Mouse (Mus musculus): ENCODE data around the gene Smyd5. TPM values are rescaled to one million over a fixed set of nuclear protein-coding genes. Genes with fewer than 3 reads are reported as not detected.
A peak's percentile ranks its signal among the peaks of the same experiment; 100 is the strongest.

Gene Smyd5
- polyA plus RNA-seq, 1 experiment from 2014 or later: 60.4 TPM

GRCm38 (mm10) chr6:85409003-85409402, 22.8 kb upstream of the Smyd5 start:
- DNase-seq (ENCODE audit: low spot score) (peak; percentile 42), ATAC-seq (ENCODE audit: insufficient number of reproducible peaks, low FRiP score, low TSS enrichment, low read depth) (no peak)
- Histone ChIP-seq H3K4me1 (ENCODE audit: control insufficient read depth, insufficient read depth, low read length) (0 out of 2 replicates have a peak, but pooled peaks cover 3% of the 10 kb centered on the region), H3K4me2 (ENCODE audit: low read depth, severe bottlenecking) (peak overlapping the region; percentile 18), H3K9me3 (ENCODE audit: control insufficient read depth, low read length) (no peaks in the 10 kb centered on the region), H3K4me3 (ENCODE audit: low read depth, low read length) (no peak overlapping the region), H3K36me3 (ENCODE audit: control insufficient read depth, insufficient read depth, low read length) (no peaks in the 10 kb centered on the region), H3K9ac (ENCODE audit: low read length) (no peak overlapping the region), H3K27ac (replicated peaks; ENCODE audit: low read depth, low read length) (no peak overlapping the region), H3K27me3 (ENCODE audit: control insufficient read depth, insufficient read depth, low read length) (peaks cover 43% of the 10 kb centered on the region)
- WGBS: under 1% methylated on average over 30 of the region's 31 CpGs

GRCm38 (mm10) chr6:85410771-85411273, 21.0 kb upstream of the Smyd5 start:
- no peaks in the 10 kb centered on the region for H3K9me3 ChIP-seq (ENCODE audit: control insufficient read depth, low read length)
- WGBS: 10% methylated on average over 13 of the region's 13 CpGs
- ATAC-seq (ENCODE audit: insufficient number of reproducible peaks, low FRiP score, low TSS enrichment, low read depth): 0 out of 2 replicates have a peak, but pooled peaks have one; percentile 51
- no peak overlapping the region for H3K4me3 ChIP-seq (ENCODE audit: low read depth, low read length)
- peaks cover 39% of the 10 kb centered on the region for H3K27me3 ChIP-seq (ENCODE audit: control insufficient read depth, insufficient read depth, low read length)
- DNase-seq (ENCODE audit: low spot score): peak; percentile 87
- no peak overlapping the region for H3K4me2 ChIP-seq (ENCODE audit: low read depth, severe bottlenecking)
- no peak overlapping the region for H3K9ac ChIP-seq (ENCODE audit: low read length)
- H3K27ac ChIP-seq (replicated peaks; ENCODE audit: low read depth, low read length): no peak overlapping the region
- 0 out of 2 replicates have a peak, but pooled peaks cover 3% of the 10 kb centered on the region for H3K4me1 ChIP-seq (ENCODE audit: control insufficient read depth, insufficient read depth, low read length)
- H3K36me3 ChIP-seq (ENCODE audit: control insufficient read depth, insufficient read depth, low read length): no peaks in the 10 kb centered on the region

- H3K9ac ChIP-seq (ENCODE audit: low read length): no peak overlapping the region
- no peak overlapping the region for H3K4me3 ChIP-seq (ENCODE audit: low read depth, low read length)
- no peaks in the 10 kb centered on the region for H3K27me3 ChIP-seq (ENCODE audit: control insufficient read depth, insufficient read depth, low read length)
- H3K9me3 ChIP-seq (ENCODE audit: control insufficient read depth, low read length): no peaks in the 10 kb centered on the region
- H3K27ac ChIP-seq (replicated peaks; ENCODE audit: low read depth, low read length): no peak overlapping the region
- ATAC-seq (ENCODE audit: insufficient number of reproducible peaks, low FRiP score, low TSS enrichment, low read depth) (no peak), DNase-seq (ENCODE audit: low spot score) (no peak)
- no peaks in the 10 kb centered on the region for H3K36me3 ChIP-seq (ENCODE audit: control insufficient read depth, insufficient read depth, low read length)
- no peak overlapping the region for H3K4me2 ChIP-seq (ENCODE audit: low read depth, severe bottlenecking)
- H3K4me1 ChIP-seq (ENCODE audit: control insufficient read depth, insufficient read depth, low read length): no peaks in the 10 kb centered on the region
- WGBS: 51% methylated on average over 3 of the region's 3 CpGs
Observed at GRCm38 (mm10) chr6:85415829-85416228, 16.0 kb upstream of the Smyd5 start.

GRCm38 (mm10) chr6:85419150-85419549, 12.6 kb upstream of the Smyd5 start:
- no peak overlapping the region for H3K27ac ChIP-seq (replicated peaks; ENCODE audit: low read depth, low read length)
- no peaks in the 10 kb centered on the region for H3K9me3 ChIP-seq (ENCODE audit: control insufficient read depth, low read length)
- DNase-seq (ENCODE audit: low spot score): no peak
- WGBS: 91% methylated on average over 2 of the region's 2 CpGs
- no peaks in the 10 kb centered on the region for H3K36me3 ChIP-seq (ENCODE audit: control insufficient read depth, insufficient read depth, low read length)
- ATAC-seq (ENCODE audit: insufficient number of reproducible peaks, low FRiP score, low TSS enrichment, low read depth): no peak
- H3K27me3 ChIP-seq (ENCODE audit: control insufficient read depth, insufficient read depth, low read length): peaks cover 10% of the 10 kb centered on the region
- H3K4me2 ChIP-seq (ENCODE audit: low read depth, severe bottlenecking): no peak overlapping the region
- H3K4me1 ChIP-seq (ENCODE audit: control insufficient read depth, insufficient read depth, low read length): no peaks in the 10 kb centered on the region
- no peak overlapping the region for H3K4me3 ChIP-seq (ENCODE audit: low read depth, low read length)
- no peak overlapping the region for H3K9ac ChIP-seq (ENCODE audit: low read length)

GRCm38 (mm10) chr6:85423836-85424379, 7.9 kb upstream of the Smyd5 start, which contains the start of gene Noto:
Gene Noto (plus strand): TSS chr6:85423886.
- Histone ChIP-seq H3K36me3 (ENCODE audit: control insufficient read depth, insufficient read depth, low read length) (no peaks in the 10 kb centered on the region), H3K9ac (ENCODE audit: low read length) (no peak within 1 kb of the TSS), H3K9me3 (ENCODE audit: control insufficient read depth, low read length) (no peaks in the 10 kb centered on the region), H3K27ac (replicated peaks; ENCODE audit: low read depth, low read length) (no peak within 1 kb of the TSS), H3K4me3 (ENCODE audit: low read depth, low read length) (0 out of 2 replicates have a peak within 1 kb of the TSS, but pooled peaks have one; percentile 2), H3K4me2 (ENCODE audit: low read depth, severe bottlenecking) (no peak within 1 kb of the TSS; the same call in 1 of the 2 replicates), H3K27me3 (ENCODE audit: control insufficient read depth, insufficient read depth, low read length) (peaks cover 10% of the 10 kb centered on the region), H3K4me1 (ENCODE audit: control insufficient read depth, insufficient read depth, low read length) (no peaks in the 10 kb centered on the region)
- WGBS: 9% methylated on average over 28 of the region's 28 CpGs
- DNase-seq (ENCODE audit: low spot score) (peak; percentile 26), ATAC-seq (ENCODE audit: insufficient number of reproducible peaks, low FRiP score, low TSS enrichment, low read depth) (no peak)

GRCm38 (mm10) chr6:85431274-85431841, 431 bp upstream of the Smyd5 start:
- no peak overlapping the region for H3K27ac ChIP-seq (replicated peaks; ENCODE audit: low read depth, low read length)
- 52% methylated on average over 8 of the region's 8 CpGs for WGBS
- ATAC-seq (ENCODE audit: insufficient number of reproducible peaks, low FRiP score, low TSS enrichment, low read depth): peak; percentile 61; the same call in 1 of the 2 replicates

GRCm38 (mm10) chr6:85433865-85434264, 2.1 kb downstream of the Smyd5 start:
- WGBS: 85% methylated on average over 5 of the region's 5 CpGs
- H3K4me2 ChIP-seq (ENCODE audit: low read depth, severe bottlenecking): no peak overlapping the region
- no peaks in the 10 kb centered on the region for H3K9me3 ChIP-seq (ENCODE audit: control insufficient read depth, low read length)

More at GRCm38 (mm10) chr6:85431274-85431841, 431 bp upstream of the Smyd5 start:
- DNase-seq (ENCODE audit: low spot score): no peak
- H3K9me3 ChIP-seq (ENCODE audit: control insufficient read depth, low read length): no peaks in the 10 kb centered on the region
- no peaks in the 10 kb centered on the region for H3K4me1 ChIP-seq (ENCODE audit: control insufficient read depth, insufficient read depth, low read length)
- no peaks in the 10 kb centered on the region for H3K27me3 ChIP-seq (ENCODE audit: control insufficient read depth, insufficient read depth, low read length)
- peak overlapping the region; percentile 81 for H3K9ac ChIP-seq (ENCODE audit: low read length)
- H3K4me2 ChIP-seq (ENCODE audit: low read depth, severe bottlenecking): peak overlapping the region; percentile 77
- peak overlapping the region; percentile 99 for H3K4me3 ChIP-seq (ENCODE audit: low read depth, low read length)
- no peaks in the 10 kb centered on the region for H3K36me3 ChIP-seq (ENCODE audit: control insufficient read depth, insufficient read depth, low read length)

GRCm38 (mm10) chr6:85436204-85436603, 4.4 kb downstream of the Smyd5 start:
- H3K9ac ChIP-seq (ENCODE audit: low read length): no peak overlapping the region
- H3K4me2 ChIP-seq (ENCODE audit: low read depth, severe bottlenecking): no peak overlapping the region
- no peak for ATAC-seq (ENCODE audit: insufficient number of reproducible peaks, low FRiP score, low TSS enrichment, low read depth)
- H3K27me3 ChIP-seq (ENCODE audit: control insufficient read depth, insufficient read depth, low read length): no peaks in the 10 kb centered on the region
- no peak overlapping the region for H3K27ac ChIP-seq (replicated peaks; ENCODE audit: low read depth, low read length)
- DNase-seq (ENCODE audit: low spot score): no peak
- no peaks in the 10 kb centered on the region for H3K36me3 ChIP-seq (ENCODE audit: control insufficient read depth, insufficient read depth, low read length)
- no peak overlapping the region for H3K4me3 ChIP-seq (ENCODE audit: low read depth, low read length)
- 88% methylated on average over 1 of the region's 1 CpGs for WGBS
- no peaks in the 10 kb centered on the region for H3K4me1 ChIP-seq (ENCODE audit: control insufficient read depth, insufficient read depth, low read length)
- H3K9me3 ChIP-seq (ENCODE audit: control insufficient read depth, low read length): no peaks in the 10 kb centered on the region

More at GRCm38 (mm10) chr6:85433865-85434264, 2.1 kb downstream of the Smyd5 start:
- no peaks in the 10 kb centered on the region for H3K4me1 ChIP-seq (ENCODE audit: control insufficient read depth, insufficient read depth, low read length)
- H3K27me3 ChIP-seq (ENCODE audit: control insufficient read depth, insufficient read depth, low read length): no peaks in the 10 kb centered on the region
- H3K4me3 ChIP-seq (ENCODE audit: low read depth, low read length): no peak overlapping the region
- H3K36me3 ChIP-seq (ENCODE audit: control insufficient read depth, insufficient read depth, low read length): no peaks in the 10 kb centered on the region
- no peak for DNase-seq (ENCODE audit: low spot score)
- no peak overlapping the region for H3K27ac ChIP-seq (replicated peaks; ENCODE audit: low read depth, low read length)
- no peak overlapping the region for H3K9ac ChIP-seq (ENCODE audit: low read length)
- no peak for ATAC-seq (ENCODE audit: insufficient number of reproducible peaks, low FRiP score, low TSS enrichment, low read depth)

Measured in limb, embryonic 11.5 days (tissue).